Mouse (Mus musculus): ENCODE measurements around the gene Polr2j.

DNA sequence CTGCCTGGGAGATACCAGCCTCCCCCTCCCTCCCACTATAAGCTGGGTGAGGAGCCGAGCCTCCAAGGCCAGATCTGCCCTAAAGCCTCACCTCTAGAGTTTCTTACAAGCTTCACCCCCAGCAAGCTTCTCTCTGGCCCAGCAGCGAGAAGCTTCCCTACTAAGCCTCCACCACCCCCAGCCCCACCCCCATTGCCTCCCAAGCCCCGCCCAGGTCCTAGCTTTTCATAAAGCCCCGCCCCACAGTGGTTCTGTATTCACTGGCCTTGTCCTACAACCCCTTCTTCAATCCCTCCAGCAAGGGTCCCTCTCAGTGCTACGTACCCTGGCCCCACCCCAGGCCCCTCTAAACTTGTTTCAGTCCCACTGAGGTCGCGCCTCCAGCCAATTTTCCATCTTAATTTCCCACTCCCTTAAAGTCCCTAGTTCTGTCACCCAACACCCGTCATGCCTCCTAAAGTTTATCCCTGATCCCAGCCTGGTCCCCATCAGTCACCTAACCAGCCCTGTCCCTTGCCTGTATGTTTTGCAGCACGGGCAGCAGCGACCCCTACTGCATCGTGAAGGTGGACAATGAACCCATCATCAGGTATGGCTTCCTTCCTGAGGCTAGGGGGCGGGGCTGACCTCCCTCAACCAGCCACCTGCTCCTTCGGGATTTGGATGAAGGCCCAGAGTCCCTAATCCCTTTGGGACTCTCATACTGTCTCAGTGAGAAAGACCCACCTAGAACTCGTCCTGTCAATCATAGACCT lies 27.4 kb upstream of the Polr2j start:
- no peak for TF ChIP-seq GATA1 (IDR thresholded peaks at IDR 0.05; ENCODE audit: low read length)
- TF ChIP-seq TAL1 (IDR thresholded peaks at IDR 0.05; ENCODE audit: low read length) = no peak
